Mouse (Mus musculus): Measurements from ENCODE around the gene 1700042G07Rik. TPM values are rescaled to one million over a fixed set of nuclear protein-coding genes. Genes with fewer than 3 reads are reported as not detected.

The 1700042G07Rik gene
- polyA plus RNA-seq, 1 experiment = not detected

- TF ChIP-seq CTCF (IDR thresholded peaks at IDR 0.05; ENCODE audit: low read depth, low read length) = no peak
- TF ChIP-seq POLR2A (IDR thresholded peaks at IDR 0.05; ENCODE audit: borderline replicate concordance, low read depth, low read length) = no peak
- H3K4me3 ChIP-seq (ENCODE audit: insufficient read depth, low read length) = no peak overlapping the region
- no peak overlapping the region for H3K27ac ChIP-seq (ENCODE audit: insufficient read depth, low read depth, low read length)
- peaks cover 34% of the 10 kb centered on the region for H3K4me1 ChIP-seq (ENCODE audit: control insufficient read depth, insufficient read depth, low read length)
Measured at GRCm38 (mm10) chr4:116174466-116175116, 1.4 kb downstream of the 1700042G07Rik start.

- no peak for TF ChIP-seq CTCF (IDR thresholded peaks at IDR 0.05; ENCODE audit: low read depth, low read length)
- no peak for TF ChIP-seq POLR2A (IDR thresholded peaks at IDR 0.05; ENCODE audit: borderline replicate concordance, low read depth, low read length)
- Histone ChIP-seq H3K27ac (ENCODE audit: insufficient read depth, low read depth, low read length) (no peak overlapping the region), H3K4me1 (ENCODE audit: control insufficient read depth, insufficient read depth, low read length) (peaks cover 34% of the 10 kb centered on the region), H3K4me3 (ENCODE audit: insufficient read depth, low read length) (no peak overlapping the region)
Measured at GRCm38 (mm10) chr4:116175136-116175535, 2.0 kb downstream of the 1700042G07Rik start.

- peak overlapping the region; percentile 60 for H3K4me3 ChIP-seq (ENCODE audit: insufficient read depth, low read length)
- H3K4me1 ChIP-seq (ENCODE audit: control insufficient read depth, insufficient read depth, low read length) = peaks cover 34% of the 10 kb centered on the region
- H3K27ac ChIP-seq (ENCODE audit: insufficient read depth, low read depth, low read length) = peak overlapping the region; percentile 85
- TF ChIP-seq POLR2A (IDR thresholded peaks at IDR 0.05; ENCODE audit: borderline replicate concordance, low read depth, low read length) (no peak), CTCF (IDR thresholded peaks at IDR 0.05; ENCODE audit: low read depth, low read length) (no peak)
Measured at GRCm38 (mm10) chr4:116175711-116176542, 2.8 kb downstream of the 1700042G07Rik start.

- peak overlapping the region; percentile 60 for H3K4me3 ChIP-seq (ENCODE audit: insufficient read depth, low read length)
- TF ChIP-seq POLR2A (IDR thresholded peaks at IDR 0.05; ENCODE audit: borderline replicate concordance, low read depth, low read length) (no peak), CTCF (IDR thresholded peaks at IDR 0.05; ENCODE audit: low read depth, low read length) (no peak)
- peaks cover 34% of the 10 kb centered on the region for H3K4me1 ChIP-seq (ENCODE audit: control insufficient read depth, insufficient read depth, low read length)
- H3K27ac ChIP-seq (ENCODE audit: insufficient read depth, low read depth, low read length) = peak overlapping the region; percentile 85
Measured at GRCm38 (mm10) chr4:116176543-116176988, 3.4 kb downstream of the 1700042G07Rik start.

GRCm38 (mm10) chr4:116177140-116177539 is 4.0 kb downstream of the 1700042G07Rik start:
- Histone ChIP-seq H3K4me1 (ENCODE audit: control insufficient read depth, insufficient read depth, low read length) (peaks cover 34% of the 10 kb centered on the region), H3K27ac (ENCODE audit: insufficient read depth, low read depth, low read length) (peak overlapping the region; percentile 85), H3K4me3 (ENCODE audit: insufficient read depth, low read length) (peak overlapping the region; percentile 60)
- TF ChIP-seq POLR2A (IDR thresholded peaks at IDR 0.05; ENCODE audit: borderline replicate concordance, low read depth, low read length) (no peak), CTCF (IDR thresholded peaks at IDR 0.05; ENCODE audit: low read depth, low read length) (no peak)

GRCm38 (mm10) chr4:116182079-116182478 is 8.9 kb downstream of the 1700042G07Rik start:
- H3K27ac ChIP-seq (ENCODE audit: insufficient read depth, low read depth, low read length) = no peak overlapping the region
- H3K4me3 ChIP-seq (ENCODE audit: insufficient read depth, low read length) = no peak overlapping the region
- H3K4me1 ChIP-seq (ENCODE audit: control insufficient read depth, insufficient read depth, low read length) = peaks cover 11% of the 10 kb centered on the region
- TF ChIP-seq CTCF (IDR thresholded peaks at IDR 0.05; ENCODE audit: low read depth, low read length) (no peak), POLR2A (IDR thresholded peaks at IDR 0.05; ENCODE audit: borderline replicate concordance, low read depth, low read length) (no peak)

GRCm38 (mm10) chr4:116182745-116183144 is 9.6 kb downstream of the 1700042G07Rik start:
- H3K4me3 ChIP-seq (ENCODE audit: insufficient read depth, low read length) = no peak overlapping the region
- H3K27ac ChIP-seq (ENCODE audit: insufficient read depth, low read depth, low read length) = no peak overlapping the region
- H3K4me1 ChIP-seq (ENCODE audit: control insufficient read depth, insufficient read depth, low read length) = peaks cover 6% of the 10 kb centered on the region
- TF ChIP-seq POLR2A (IDR thresholded peaks at IDR 0.05; ENCODE audit: borderline replicate concordance, low read depth, low read length) (no peak), CTCF (IDR thresholded peaks at IDR 0.05; ENCODE audit: low read depth, low read length) (no peak)

GRCm38 (mm10) chr4:116185083-116185482 is 11.9 kb downstream of the 1700042G07Rik start:
- TF ChIP-seq CTCF (IDR thresholded peaks at IDR 0.05; ENCODE audit: low read depth, low read length) = no peak
- no peak for TF ChIP-seq POLR2A (IDR thresholded peaks at IDR 0.05; ENCODE audit: borderline replicate concordance, low read depth, low read length)
- no peak overlapping the region for H3K27ac ChIP-seq (ENCODE audit: insufficient read depth, low read depth, low read length)

GRCm38 (mm10) chr4:116192286-116192835 is 19.2 kb downstream of the 1700042G07Rik start:
- no peak for TF ChIP-seq CTCF (IDR thresholded peaks at IDR 0.05; ENCODE audit: low read depth, low read length)
- TF ChIP-seq POLR2A (IDR thresholded peaks at IDR 0.05; ENCODE audit: borderline replicate concordance, low read depth, low read length) = no peak
- Histone ChIP-seq H3K27ac (ENCODE audit: insufficient read depth, low read depth, low read length) (no peak overlapping the region), H3K4me3 (ENCODE audit: insufficient read depth, low read length) (no peak overlapping the region), H3K4me1 (ENCODE audit: control insufficient read depth, insufficient read depth, low read length) (no peaks in the 10 kb centered on the region)

More at GRCm38 (mm10) chr4:116185083-116185482, 11.9 kb downstream of the 1700042G07Rik start:
- no peak overlapping the region for H3K4me3 ChIP-seq (ENCODE audit: insufficient read depth, low read length)
- peaks cover 2% of the 10 kb centered on the region; the same call in 1 of the 2 replicates for H3K4me1 ChIP-seq (ENCODE audit: control insufficient read depth, insufficient read depth, low read length)

Measured in bone marrow macrophage, adult 2 months (primary cell).